Mouse (Mus musculus) thymus, adult 2 months (tissue): Measurements from ENCODE around the gene Zfp593.

Experiments
- CTCF ChIP-seq: fragments of 200-500 bp; IDR thresholded peaks from 2 replicates; pipeline ENCODE4 v1.5.1; 2012; ENCODE audit warnings: mild to moderate bottlenecking, control low read depth, low read length, moderate library complexity, borderline replicate concordance; ENCODE audit not compliant: control insufficient read depth, poor library complexity, insufficient read depth; ENCODE audit errors: extremely low read depth
- POLR2A ChIP-seq: fragments of 200-500 bp; IDR thresholded peaks from 2 replicates; pipeline ENCODE4 v1.6.1; 2012; ENCODE audit warnings: mild to moderate bottlenecking, low read length, control low read depth, moderate library complexity; ENCODE audit not compliant: control insufficient read depth, poor library complexity, insufficient read depth; ENCODE audit errors: extremely low read depth

DNA sequence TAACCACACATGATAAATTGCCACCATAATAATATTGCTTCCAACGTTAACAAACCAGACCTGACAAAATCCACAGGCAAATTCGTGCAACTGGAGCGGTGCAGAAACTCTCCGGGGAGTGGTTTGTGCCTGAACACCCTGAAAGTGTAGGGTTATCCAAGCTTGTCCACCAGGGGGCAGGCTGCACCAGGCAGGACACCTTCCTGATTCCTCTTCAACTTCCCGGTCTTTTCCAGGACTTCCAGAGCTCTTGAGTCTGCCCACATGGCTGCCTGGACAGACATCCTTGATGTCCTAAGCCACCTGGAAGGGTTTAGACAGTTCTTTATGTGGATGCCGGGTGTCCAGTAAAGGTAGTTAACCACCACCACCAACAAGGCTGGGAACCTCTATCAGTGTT is 17.8 kb upstream of the Zfp593 start:
- TF ChIP-seq CTCF = peak; percentile 68; the same call in 1 of the 2 replicates
- no peak for TF ChIP-seq POLR2A
